Mouse (Mus musculus) hindlimb bud, embryonic 11.5 days (tissue): ENCODE measurements around the gene Cntn5.

Experiments used
- DNase-seq: peaks from one replicate; pipeline ENCODE4 v3.0.0-alpha.2; 2012; ENCODE audit warnings: low read depth, low spot score; ENCODE audit errors: extremely low spot score

Gene Cntn5

DNA sequence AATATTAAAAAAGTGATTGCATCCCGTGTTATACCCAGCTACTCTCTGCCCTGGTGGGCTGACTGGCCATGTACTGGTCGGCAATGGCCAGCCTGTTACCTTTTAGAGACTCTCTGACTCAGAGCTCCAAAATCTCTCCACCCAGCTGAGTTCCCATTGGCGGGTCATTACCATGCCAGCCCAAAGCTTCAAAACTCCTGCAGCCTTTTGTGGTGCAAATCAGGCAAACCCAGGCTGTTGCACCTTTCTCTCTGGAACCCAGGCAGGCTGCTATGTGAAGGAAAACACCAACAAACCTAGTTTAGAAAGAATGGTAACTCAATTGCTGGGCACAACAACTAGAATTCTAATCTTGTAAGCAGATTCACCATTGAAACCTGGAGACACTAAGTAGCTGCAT is 639.0 kb downstream of the Cntn5 start:
- DNase-seq, result no peak

- no peak for DNase-seq
These were observed 671.2 kb downstream of the Cntn5 start for GRCm38 (mm10) chr9:10233364-10233763.

- no peak for DNase-seq
These were observed 672.5 kb downstream of the Cntn5 start for GRCm38 (mm10) chr9:10232066-10232465.

DNA sequence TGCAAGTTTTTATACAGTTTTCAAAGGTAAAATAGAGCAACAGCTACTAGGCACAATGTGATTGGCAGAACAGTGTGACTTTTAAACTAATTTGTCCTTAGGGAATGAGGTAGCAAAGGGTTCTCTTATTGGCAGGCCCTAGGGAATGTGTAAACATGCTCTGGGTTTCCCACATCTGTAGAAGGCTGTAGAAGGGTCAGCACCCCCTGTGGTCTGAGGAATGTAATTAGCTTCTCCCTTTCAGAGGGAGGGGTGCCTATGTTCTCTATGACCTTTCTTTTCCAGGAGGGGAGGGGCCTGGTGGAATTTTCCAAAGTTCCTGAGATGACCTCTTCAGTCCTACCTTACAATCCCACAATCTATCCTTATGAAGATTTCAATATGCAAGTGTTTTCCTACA is 673.6 kb downstream of the Cntn5 start:
- DNase-seq, result peak; percentile 18

DNA sequence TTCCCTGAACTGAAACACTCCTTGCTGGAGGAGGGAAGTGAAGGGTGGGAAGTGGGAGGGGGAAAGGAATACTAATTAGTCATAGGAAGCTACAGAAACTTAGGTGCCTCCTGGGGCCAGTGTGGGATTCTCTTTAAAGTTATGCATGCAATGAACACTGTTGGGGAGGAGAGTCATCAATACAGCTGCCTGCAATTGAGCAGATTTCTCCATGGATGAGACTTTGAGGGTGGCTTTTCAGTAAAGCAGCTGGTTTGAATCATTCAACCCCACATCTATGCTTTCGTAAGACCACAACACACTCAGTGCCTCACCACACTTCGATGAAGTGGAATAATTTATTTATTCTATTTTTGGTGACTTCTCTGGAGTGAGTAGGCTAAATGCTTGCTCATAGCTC is 674.9 kb downstream of the Cntn5 start:
- DNase-seq, result peak; percentile 14

DNA sequence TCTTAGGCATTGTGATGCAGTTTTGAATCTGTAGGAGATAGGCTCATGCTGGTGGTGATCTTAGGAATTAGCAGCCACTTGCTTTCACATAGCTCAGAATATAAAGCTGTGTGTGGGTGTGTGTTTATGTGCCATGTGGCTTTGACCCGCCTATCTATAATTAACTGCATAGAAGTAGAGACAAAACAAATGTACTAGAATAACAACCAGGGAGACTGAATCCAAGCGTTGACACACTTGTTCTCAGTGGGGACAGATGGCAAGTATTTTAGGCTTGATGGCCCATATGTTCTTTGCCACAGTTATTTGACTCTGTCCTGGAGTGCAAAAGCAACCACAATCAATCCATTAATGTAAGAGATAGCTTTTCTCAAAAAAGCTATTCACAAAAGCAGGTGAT is 678.6 kb downstream of the Cntn5 start:
- DNase-seq, result no peak

- DNase-seq, result no peak
These were observed 718.5 kb downstream of the Cntn5 start for GRCm38 (mm10) chr9:10186063-10186462.

GRCm38 (mm10) chr9:10170526-10170925 is 734.0 kb downstream of the Cntn5 start:
- DNase-seq, result no peak

DNA sequence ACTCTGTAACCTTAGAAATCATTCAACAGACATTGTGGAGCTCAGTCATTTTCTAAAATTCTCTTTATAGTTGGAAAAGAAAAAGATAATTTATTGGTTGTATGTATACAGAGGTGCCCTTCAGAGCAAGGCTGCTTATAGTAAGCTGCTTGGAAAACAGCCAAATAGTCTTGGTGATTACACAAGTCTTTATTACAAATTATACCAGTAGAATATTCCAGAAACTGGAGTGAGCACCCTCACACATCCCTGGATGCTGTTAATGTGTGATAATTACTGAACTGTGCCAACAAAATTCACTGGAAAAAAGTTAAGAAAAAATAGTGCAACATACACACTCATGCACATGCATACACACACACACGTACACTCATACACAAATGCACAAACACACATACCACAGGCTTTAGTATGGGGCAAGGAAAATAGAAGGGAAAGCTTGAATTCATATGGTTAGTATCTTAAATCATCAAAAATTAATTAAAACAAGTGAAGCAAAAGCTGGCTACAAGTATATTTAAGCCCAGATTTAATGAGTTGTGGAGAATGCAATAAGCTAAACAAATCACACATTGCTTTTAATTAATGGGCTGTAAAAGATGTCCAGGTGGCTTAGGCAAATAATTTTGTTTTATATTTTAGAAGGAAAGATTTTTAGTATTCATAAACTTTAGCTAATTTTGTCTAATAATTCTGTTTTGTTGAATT is 783.1 kb downstream of the Cntn5 start:
- DNase-seq, result no peak

DNA sequence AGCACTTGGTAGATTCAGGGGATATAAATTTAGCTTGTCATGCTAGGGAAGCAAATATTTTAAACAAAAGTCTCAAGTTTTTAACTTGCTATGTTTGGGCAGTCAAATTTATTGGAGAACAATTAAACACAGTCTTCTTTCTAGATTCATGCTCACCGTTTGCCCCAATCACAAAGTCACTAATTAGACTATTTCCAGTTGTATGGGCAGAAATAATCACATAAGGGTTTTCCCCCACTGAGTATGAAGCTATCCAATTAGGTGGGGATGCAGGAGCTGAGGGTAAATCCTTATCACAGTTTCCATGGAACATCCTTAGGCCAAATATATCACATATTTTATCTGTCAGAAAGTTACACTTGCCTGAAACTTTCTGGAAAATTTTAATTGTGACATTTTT is 788.0 kb downstream of the Cntn5 start:
- DNase-seq, result no peak

DNA sequence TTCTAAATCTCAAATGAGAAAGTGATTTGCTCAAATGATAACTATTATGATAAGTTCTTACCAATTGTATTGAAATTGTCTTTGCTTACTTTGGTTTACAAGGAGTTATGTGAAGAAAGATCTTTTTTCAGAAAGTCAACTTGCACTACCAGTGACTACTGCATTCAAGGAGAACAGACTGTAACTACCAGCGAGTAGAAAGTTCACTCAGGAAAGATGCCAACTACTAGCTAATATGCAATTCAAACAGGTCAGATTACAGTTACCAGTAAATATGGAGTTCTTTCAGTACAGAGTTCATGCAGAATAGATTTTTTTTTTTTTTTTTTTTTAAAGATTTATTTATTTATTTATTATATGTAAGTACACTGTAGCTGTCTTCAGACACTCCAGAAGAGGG is 795.4 kb downstream of the Cntn5 start:
- DNase-seq, result no peak

GRCm38 (mm10) chr9:10107861-10108260 is 796.7 kb downstream of the Cntn5 start:
- DNase-seq, result no peak

- DNase-seq, result no peak
These were observed 802.6 kb downstream of the Cntn5 start for GRCm38 (mm10) chr9:10101812-10102440.

DNA sequence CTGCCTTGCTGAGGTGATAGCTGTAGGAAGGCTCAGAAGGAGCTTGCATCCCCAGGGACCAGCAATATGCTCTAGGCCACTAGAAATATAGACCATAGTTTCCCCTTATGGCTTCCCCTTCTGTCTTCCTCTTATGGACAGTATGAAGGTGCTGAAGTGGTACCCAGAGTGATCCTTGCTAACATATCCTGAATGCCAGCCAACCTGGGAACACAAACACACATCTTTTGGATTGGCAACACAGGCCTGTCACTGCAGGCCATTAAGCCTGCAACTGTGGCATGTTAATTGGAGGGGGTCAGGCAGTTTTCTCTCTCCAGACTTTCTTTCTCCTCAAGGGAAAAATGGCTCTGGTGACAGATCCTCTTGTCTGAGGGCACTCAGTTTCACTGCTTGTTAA is 828.3 kb downstream of the Cntn5 start:
- DNase-seq, result no peak

GRCm38 (mm10) chr9:10073401-10073800 is 831.2 kb downstream of the Cntn5 start:
- no peak for DNase-seq

GRCm38 (mm10) chr9:10072860-10073259 is 831.7 kb downstream of the Cntn5 start:
- no peak for DNase-seq

DNA sequence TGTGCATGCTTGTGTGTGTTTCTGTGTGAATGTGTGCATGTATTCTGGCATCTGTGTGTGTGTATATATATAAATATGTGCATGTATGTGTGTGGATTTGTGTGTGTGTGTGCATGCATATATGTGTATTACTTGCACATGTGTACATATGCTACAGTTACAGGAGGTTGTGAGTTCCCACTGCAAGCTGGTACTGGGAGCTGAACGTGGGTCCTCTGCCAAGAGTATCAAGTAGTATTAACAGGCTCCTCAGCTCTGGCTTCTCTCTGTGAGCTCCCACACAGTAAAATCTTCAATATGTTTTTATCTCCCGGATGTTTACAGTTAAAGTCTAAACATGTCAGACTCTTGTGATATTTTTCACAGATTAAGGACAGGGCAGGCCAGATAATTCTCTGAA is 833.3 kb downstream of the Cntn5 start:
- no peak for DNase-seq

GRCm38 (mm10) chr9:10044969-10045789 is 859.4 kb downstream of the Cntn5 start:
- DNase-seq, result no peak

- DNase-seq, result no peak
These were observed 861.6 kb downstream of the Cntn5 start for GRCm38 (mm10) chr9:10043001-10043400.

DNA sequence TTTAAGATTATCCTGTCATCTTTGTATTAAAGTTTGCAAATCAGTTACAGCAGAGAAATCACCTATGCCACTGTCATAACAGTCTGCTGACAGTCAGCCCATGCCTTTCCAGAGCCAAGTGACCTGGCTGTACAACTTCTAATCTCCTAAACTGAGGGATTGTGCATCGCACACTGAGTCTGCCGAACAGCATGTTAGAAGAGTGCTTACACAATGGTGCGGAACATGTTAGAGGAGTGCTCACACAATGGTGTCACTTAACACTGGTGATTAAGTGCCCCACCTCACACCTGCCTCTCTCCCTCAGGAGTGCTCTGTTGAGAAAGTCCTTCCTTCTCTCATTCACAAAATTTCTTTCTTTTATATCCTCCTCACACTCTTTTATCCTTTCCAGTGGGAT is 889.4 kb downstream of the Cntn5 start:
- DNase-seq, result no peak

GRCm38 (mm10) chr9:9984028-9984427 is 920.5 kb downstream of the Cntn5 start:
- peak; percentile 8 for DNase-seq

DNA sequence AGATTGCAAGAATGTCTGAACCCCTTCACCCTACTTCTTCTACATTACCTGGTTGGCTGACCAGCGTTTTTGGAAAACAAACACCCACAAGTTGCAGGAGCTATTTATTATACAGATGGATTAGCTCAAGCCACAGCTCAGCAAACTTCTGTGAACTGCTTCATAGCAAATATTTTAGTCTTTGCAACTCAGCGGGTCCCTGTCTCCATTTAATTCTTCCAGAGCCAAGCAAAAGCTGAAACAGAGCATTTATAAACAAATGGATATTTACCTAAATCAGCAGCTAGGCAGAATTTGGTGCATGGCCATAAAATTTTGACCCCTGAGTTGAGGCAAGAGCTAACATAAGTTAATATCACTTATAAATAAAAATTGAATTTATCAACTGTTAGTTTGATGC is 921.4 kb downstream of the Cntn5 start:
- DNase-seq, result no peak
